Mouse (Mus musculus) thymus, adult 2 months (tissue): ENCODE results near the gene Taf1b. TPM values are rescaled to one million over a fixed set of nuclear protein-coding genes. Genes with fewer than 3 reads are reported as not detected.

Experiments
- DNase-seq: peaks from one replicate; pipeline ENCODE4 v3.0.0; 2021
- H3K27ac ChIP-seq: fragments of 200-500 bp; 2 replicates; pipeline ENCODE4 v1.5.1; 2012; ENCODE audit warnings: low read length, control low read depth; ENCODE audit not compliant: control insufficient read depth, insufficient read depth
- H3K27me3 ChIP-seq: fragments of 200-500 bp; 2 replicates; pipeline ENCODE4 v1.6.1; 2012; ENCODE audit warnings: mild to moderate bottlenecking, low read length, moderate library complexity, mixed read lengths; ENCODE audit not compliant: control insufficient read depth, insufficient read depth
- H3K36me3 ChIP-seq: fragments of 200-500 bp; 2 replicates; pipeline ENCODE4 v1.6.1; 2012; ENCODE audit warnings: mild to moderate bottlenecking, low read length, moderate library complexity; ENCODE audit not compliant: control insufficient read depth, insufficient read depth
- H3K4me1 ChIP-seq: fragments of 200-500 bp; replicated peaks from 2 replicates; pipeline ENCODE4 v1.6.1; 2012; ENCODE audit warnings: low read length; ENCODE audit not compliant: control insufficient read depth, insufficient read depth
- H3K4me3 ChIP-seq: fragments of 200-500 bp; 2 replicates; pipeline ENCODE4 v1.5.1; 2012; ENCODE audit warnings: mild to moderate bottlenecking, low read length, control low read depth, moderate library complexity; ENCODE audit not compliant: control insufficient read depth, insufficient read depth
- CTCF ChIP-seq: fragments of 200-500 bp; IDR thresholded peaks from 2 replicates; pipeline ENCODE4 v1.5.1; 2012; ENCODE audit warnings: mild to moderate bottlenecking, control low read depth, low read length, moderate library complexity, borderline replicate concordance; ENCODE audit not compliant: control insufficient read depth, poor library complexity, insufficient read depth; ENCODE audit errors: extremely low read depth
- POLR2A ChIP-seq: fragments of 200-500 bp; IDR thresholded peaks from 2 replicates; pipeline ENCODE4 v1.6.1; 2012; ENCODE audit warnings: mild to moderate bottlenecking, low read length, control low read depth, moderate library complexity; ENCODE audit not compliant: control insufficient read depth, poor library complexity, insufficient read depth; ENCODE audit errors: extremely low read depth
- WGBS: fragments of 180-500 bp; shearing (Covaris S2); methylation state at CpG from one replicate; pipeline ENCODE4 v1.1.7; 2018; 5-methylcytosine and 5-hydroxymethylcytosine counted together
- polyA plus RNA-seq: library from polyadenylated mRNA; depleted of rRNA; stranded (reverse); fragments of >200 nt; gene quantifications from 2 replicates; pipeline ENCODE4 v1.2.3, GENCODE M21; 2012; rRNA removed

Gene Taf1b
- polyA plus RNA-seq, 1 experiment, result 13.2 TPM

DNA sequence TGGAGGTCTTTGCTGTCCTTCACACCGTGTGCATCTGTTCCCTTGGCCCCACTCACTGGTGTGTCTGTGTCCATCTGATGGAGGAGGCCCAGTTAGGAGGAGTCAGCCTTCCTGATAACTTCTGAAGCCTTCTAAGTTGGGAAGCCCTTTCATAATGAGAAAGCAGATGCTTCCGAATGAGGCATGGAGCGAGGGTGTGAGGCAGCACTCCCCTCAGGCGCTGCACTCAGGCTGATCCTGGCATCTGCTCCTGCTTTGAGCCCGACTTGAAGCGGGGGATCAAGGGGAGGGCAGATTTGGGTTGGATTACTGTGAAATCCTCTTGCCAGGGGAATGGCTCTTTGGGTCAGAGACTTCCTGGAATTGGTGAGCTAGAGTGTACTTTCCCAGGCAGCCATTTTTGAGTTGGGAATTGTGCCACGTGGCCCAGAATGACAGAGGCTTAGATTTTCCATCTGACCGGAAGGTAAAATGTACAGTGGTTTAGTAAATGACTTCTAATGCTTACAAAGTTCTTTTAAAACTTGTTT is 101.3 kb downstream of the Taf1b start:
- Histone ChIP-seq H3K27ac (no peak overlapping the region), H3K4me3 (no peak overlapping the region), H3K27me3 (no peaks in the 10 kb centered on the region), H3K36me3 (no peaks in the 10 kb centered on the region), H3K4me1 (no peaks in the 10 kb centered on the region)
- no peak for TF ChIP-seq POLR2A
- TF ChIP-seq CTCF, result no peak
- WGBS, result 92% methylated on average over 8 of the region's 8 CpGs
- no peak for DNase-seq

DNA sequence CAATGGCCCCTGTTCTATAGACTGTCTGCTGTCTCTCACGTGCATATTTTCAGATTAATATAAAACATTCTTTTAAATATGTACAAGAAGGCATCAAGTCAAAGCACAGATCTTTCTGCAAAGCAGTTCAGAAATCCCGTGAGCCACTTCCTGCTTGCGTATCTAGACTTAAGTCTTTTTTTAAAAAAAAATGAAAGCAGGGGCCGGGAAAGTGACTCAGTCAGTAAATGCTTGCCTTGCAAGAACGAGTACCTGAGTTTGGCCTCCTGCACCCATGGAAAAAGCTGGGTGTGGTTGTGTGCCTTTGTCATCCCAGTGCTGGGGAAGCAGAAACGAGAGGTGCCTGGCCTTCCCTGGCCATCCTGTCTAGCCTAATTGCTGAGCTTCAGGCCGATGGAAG is 101.9 kb downstream of the Taf1b start:
- WGBS, result 78% methylated on average over 7 of the region's 7 CpGs
- DNase-seq, result no peak
- Histone ChIP-seq H3K4me3 (no peak overlapping the region), H3K27me3 (no peaks in the 10 kb centered on the region), H3K27ac (no peak overlapping the region), H3K36me3 (no peaks in the 10 kb centered on the region), H3K4me1 (no peaks in the 10 kb centered on the region)
- no peak for TF ChIP-seq CTCF
- no peak for TF ChIP-seq POLR2A

DNA sequence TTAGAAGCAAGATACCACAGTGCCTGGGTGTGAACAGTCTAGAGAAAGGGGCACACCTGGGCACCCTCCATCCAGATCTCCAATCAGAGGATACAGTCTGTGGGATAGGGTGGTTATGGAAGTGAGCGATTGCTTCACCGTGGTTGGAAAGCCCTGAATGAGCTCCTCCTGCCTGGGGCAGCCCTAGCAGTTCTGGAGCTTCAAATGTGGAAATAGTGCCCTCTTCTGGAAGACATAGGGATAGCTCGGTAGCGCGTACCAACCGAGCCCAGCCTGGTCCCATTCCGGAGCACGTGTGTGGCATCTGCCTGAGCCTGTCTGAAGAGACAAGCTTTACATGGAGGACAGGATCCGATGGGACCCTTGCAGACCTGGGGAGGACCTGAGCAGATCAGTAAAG is 102.6 kb downstream of the Taf1b start:
- H3K36me3 ChIP-seq, result no peaks in the 10 kb centered on the region
- DNase-seq, result peak; percentile 76
- no peaks in the 10 kb centered on the region for H3K27me3 ChIP-seq
- no peak overlapping the region for H3K27ac ChIP-seq
- H3K4me3 ChIP-seq, result no peak overlapping the region
- 5% methylated on average over 9 of the region's 9 CpGs for WGBS
- TF ChIP-seq CTCF (peak; percentile 79), POLR2A (no peak)
- no peaks in the 10 kb centered on the region for H3K4me1 ChIP-seq

DNA sequence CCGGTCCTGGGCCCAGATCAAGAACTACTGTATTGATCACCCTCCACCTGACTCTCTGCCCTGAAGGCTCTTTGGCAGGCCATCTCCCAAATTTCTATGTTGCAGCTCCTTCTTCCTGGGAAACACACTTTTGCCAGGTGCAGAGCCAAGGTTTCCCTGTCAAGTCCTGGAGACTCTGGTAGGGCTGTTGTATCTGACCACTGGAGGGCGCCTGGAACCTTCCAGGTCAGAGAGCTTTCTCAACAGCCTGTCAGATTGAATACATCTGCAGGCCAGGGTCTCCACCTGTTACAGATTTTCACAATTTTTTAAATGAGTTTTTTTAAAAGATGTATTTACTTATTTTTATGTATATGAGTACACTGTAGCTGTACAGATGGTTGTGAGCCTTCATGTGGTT is 105.1 kb downstream of the Taf1b start:
- Histone ChIP-seq H3K4me3 (no peak overlapping the region), H3K27me3 (no peaks in the 10 kb centered on the region), H3K4me1 (no peaks in the 10 kb centered on the region), H3K27ac (no peak overlapping the region), H3K36me3 (no peaks in the 10 kb centered on the region)
- TF ChIP-seq CTCF, result no peak
- no peak for TF ChIP-seq POLR2A
- WGBS, result 39% methylated on average over 2 of the region's 2 CpGs
- DNase-seq, result peak; percentile 63

DNA sequence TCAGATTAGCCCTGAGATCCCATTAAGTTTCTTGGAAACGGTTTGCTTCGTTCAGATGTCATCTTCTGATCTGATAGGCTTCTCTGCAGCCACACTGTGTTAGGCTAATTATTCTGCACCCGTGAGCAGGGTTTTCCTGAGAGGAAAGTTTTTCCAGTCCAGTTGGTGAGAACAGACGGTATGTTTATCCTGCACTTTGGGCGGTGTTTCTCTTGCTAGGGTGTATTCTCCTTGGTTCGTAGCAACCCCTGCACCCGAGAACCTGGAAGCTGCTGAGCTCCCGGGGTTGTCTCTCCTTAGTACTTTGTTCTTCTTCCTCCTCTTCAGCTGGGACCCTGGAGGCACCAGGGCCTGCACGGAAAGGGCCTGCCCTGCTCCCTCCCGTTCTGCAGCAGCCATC is 108.0 kb downstream of the Taf1b start:
- Histone ChIP-seq H3K36me3 (no peaks in the 10 kb centered on the region), H3K4me1 (no peaks in the 10 kb centered on the region), H3K27me3 (no peaks in the 10 kb centered on the region), H3K4me3 (no peak overlapping the region), H3K27ac (no peak overlapping the region)
- TF ChIP-seq POLR2A (no peak), CTCF (no peak)
- DNase-seq, result no peak
- WGBS, result 96% methylated on average over 10 of the region's 10 CpGs

Other genes starting within 250 kb of the Taf1b start
- 1.6 TPM in 2 replicates for gene Grhl1, start 73.9 kb downstream of the Taf1b start, polyA plus RNA-seq
- gene Klf11, start 152.9 kb downstream of the Taf1b start, polyA plus RNA-seq, result 4.9 and 6.5 TPM in 2 replicates
- gene Cys1, start 183.5 kb downstream of the Taf1b start, polyA plus RNA-seq, result 1.6 and 3.4 TPM in 2 replicates
- gene Rrm2, start 209.9 kb downstream of the Taf1b start, polyA plus RNA-seq, result 77.4 and 166 TPM in 2 replicates